Mouse (Mus musculus) limb, embryonic 14.5 days (tissue): ENCODE data around the gene Slc7a4. TPM values are rescaled to one million over a fixed set of nuclear protein-coding genes. Genes with fewer than 3 reads are reported as not detected.

ENCODE experiments used
- ATAC-seq: fragments of 200-750 bp; cut with Nextera tagmentation; 2 replicates; pipeline ENCODE4 v1.8.0; 2017; ENCODE audit warnings: low read depth, moderate number of reproducible peaks, moderate TSS enrichment; ENCODE audit not compliant: low FRiP score
- DNase-seq: peaks from one replicate; pipeline ENCODE4 v3.0.0-alpha.2; 2015; ENCODE audit warnings: low spot score
- H3K27ac ChIP-seq: fragments of 300-500 bp; sonication (generic); replicated peaks from 2 replicates; pipeline ENCODE4 v1.5.1; 2014; ENCODE audit warnings: low read depth, mild to moderate bottlenecking, low read length, moderate library complexity, mixed read lengths
- H3K27me3 ChIP-seq: fragments of 300-500 bp; sonication (generic); 2 replicates; pipeline ENCODE4 v1.6.1; 2014; ENCODE audit warnings: low read length, mixed read lengths; ENCODE audit not compliant: control insufficient read depth, insufficient read depth
- H3K36me3 ChIP-seq: fragments of 300-500 bp; sonication (generic); 2 replicates; pipeline ENCODE4 v1.6.1; 2014; ENCODE audit warnings: mild to moderate bottlenecking, low read length, moderate library complexity, mixed read lengths; ENCODE audit not compliant: control insufficient read depth, insufficient read depth
- H3K4me1 ChIP-seq: fragments of 300-500 bp; sonication (generic); 2 replicates; pipeline ENCODE4 v1.6.1; 2014; ENCODE audit warnings: antibody characterized with exemption, low read length, mixed read lengths; ENCODE audit not compliant: control insufficient read depth, insufficient read depth
- H3K4me2 ChIP-seq: fragments of 300-500 bp; sonication (generic); replicated peaks from 2 replicates; pipeline ENCODE4 v1.6.1; 2014; ENCODE audit warnings: low read depth, mild to moderate bottlenecking, low read length, moderate library complexity; ENCODE audit not compliant: severe bottlenecking
- H3K4me3 ChIP-seq: fragments of 300-500 bp; sonication (generic); replicated peaks from 2 replicates; pipeline ENCODE4 v1.5.1; 2014; ENCODE audit warnings: low read length
- H3K9ac ChIP-seq: fragments of 300-500 bp; sonication (generic); 2 replicates; pipeline ENCODE4 v1.6.1; 2014; ENCODE audit warnings: mild to moderate bottlenecking, low read depth, low read length, moderate library complexity; ENCODE audit not compliant: severe bottlenecking
- H3K9me3 ChIP-seq: fragments of 300-500 bp; sonication (generic); 2 replicates; pipeline ENCODE4 v1.6.1; 2016; ENCODE audit warnings: low read length; ENCODE audit not compliant: control insufficient read depth
- POLR2A ChIP-seq: fragments of 200-500 bp; IDR thresholded peaks from 2 replicates; pipeline ENCODE4 v1.8.0; 2012; ENCODE audit warnings: inconsistent platforms, mild to moderate bottlenecking, moderate library complexity, borderline replicate concordance; ENCODE audit not compliant: insufficient read depth, insufficient read length; ENCODE audit errors: extremely low read depth
- WGBS: fragments of 180-500 bp; shearing (Covaris S2); extraction: QIAGEN DNeasy Blood & Tissue Kit; methylation state at CpG from one replicate; pipeline ENCODE4 v1.1.7; 2014; 5-methylcytosine and 5-hydroxymethylcytosine counted together
- polyA plus RNA-seq, 2 experiments: library from polyadenylated mRNA; depleted of rRNA in 1 of 2; stranded (reverse) in 1 of 2; unstranded in 1 of 2; fragments of >200 nt; fragmentation: Nextera tagmentation in 1 of 2; extraction: Ambion mirVana in 1 of 2; gene quantifications; 2 replicates each; pipeline versions ENCODE4 v1.2.1 to v1.2.3; 2012 to 2014

Slc7a4 gene
- polyA plus RNA-seq, 2 experiments: 7.7 to 8.0 TPM

- peaks cover 15% of the 10 kb centered on the region for H3K4me1 ChIP-seq
- ATAC-seq (peak; percentile 95), DNase-seq (peak; percentile 95)
- TF ChIP-seq POLR2A: peak; percentile 85; the same call in 1 of the 2 replicates
- WGBS: under 1% methylated on average over 67 of the region's 67 CpGs
- H3K4me3 ChIP-seq: peak within 1 kb of the TSS; percentile 75
- no peaks in the 10 kb centered on the region for H3K9me3 ChIP-seq
- peaks cover 37% of the 10 kb centered on the region for H3K36me3 ChIP-seq
- H3K27me3 ChIP-seq: no peaks in the 10 kb centered on the region
- peak within 1 kb of the TSS; percentile 84 for H3K4me2 ChIP-seq
- H3K27ac ChIP-seq: peak within 1 kb of the TSS; percentile 98
- H3K9ac ChIP-seq: peak within 1 kb of the TSS; percentile 84
Observed at GRCm38 (mm10) chr16:17530640-17531288, 52.2 kb downstream of the Slc7a4 start, which contains the start of gene Thap7. Thap7 (minus strand) TSS chr16:17531136.

GRCm38 (mm10) chr16:17529981-17530586, 52.9 kb downstream of the Slc7a4 start:
- Histone ChIP-seq H3K36me3 (peaks cover 44% of the 10 kb centered on the region), H3K27me3 (no peaks in the 10 kb centered on the region), H3K4me2 (peak overlapping the region; percentile 84), H3K9me3 (no peaks in the 10 kb centered on the region), H3K4me3 (peak overlapping the region; percentile 75), H3K9ac (peak overlapping the region; percentile 84), H3K4me1 (peaks cover 15% of the 10 kb centered on the region), H3K27ac (peak overlapping the region; percentile 98)
- ATAC-seq (no peak), DNase-seq (no peak)
- WGBS: 15% methylated on average over 15 of the region's 17 CpGs
- no peak for TF ChIP-seq POLR2A

GRCm38 (mm10) chr16:17528276-17528675, 54.7 kb downstream of the Slc7a4 start:
- WGBS: 87% methylated on average over 13 of the region's 13 CpGs
- H3K4me2 ChIP-seq: no peak overlapping the region
- no peak overlapping the region for H3K9ac ChIP-seq
- DNase-seq (no peak), ATAC-seq (no peak)
- H3K4me1 ChIP-seq: peaks cover 15% of the 10 kb centered on the region
- no peak overlapping the region for H3K27ac ChIP-seq
- TF ChIP-seq POLR2A: no peak
- H3K4me3 ChIP-seq: no peak overlapping the region
- H3K9me3 ChIP-seq: no peaks in the 10 kb centered on the region
- no peaks in the 10 kb centered on the region for H3K27me3 ChIP-seq
- peaks cover 59% of the 10 kb centered on the region for H3K36me3 ChIP-seq

GRCm38 (mm10) chr16:17527606-17528005, 55.4 kb downstream of the Slc7a4 start:
- no peak for DNase-seq
- TF ChIP-seq POLR2A: no peak
- Histone ChIP-seq H3K36me3 (peaks cover 66% of the 10 kb centered on the region), H3K4me2 (no peak overlapping the region), H3K27me3 (no peaks in the 10 kb centered on the region), H3K4me3 (no peak overlapping the region), H3K27ac (no peak overlapping the region), H3K9ac (no peak overlapping the region), H3K4me1 (peaks cover 15% of the 10 kb centered on the region), H3K9me3 (no peaks in the 10 kb centered on the region)
- ATAC-seq: no peak

GRCm38 (mm10) chr16:17526223-17526622, 56.8 kb downstream of the Slc7a4 start:
- Histone ChIP-seq H3K4me1 (peaks cover 8% of the 10 kb centered on the region), H3K36me3 (peaks cover 79% of the 10 kb centered on the region), H3K4me3 (no peak overlapping the region), H3K4me2 (no peak overlapping the region), H3K9ac (no peak overlapping the region), H3K27ac (no peak overlapping the region), H3K27me3 (no peaks in the 10 kb centered on the region), H3K9me3 (no peaks in the 10 kb centered on the region)
- 91% methylated on average over 6 of the region's 6 CpGs for WGBS
- ATAC-seq (no peak), DNase-seq (no peak)
- TF ChIP-seq POLR2A: no peak
